Mouse (Mus musculus) stomach, embryonic 15.5 days (tissue): ENCODE results near the gene Orai2. TPM values are rescaled to one million over a fixed set of nuclear protein-coding genes. Genes with fewer than 3 reads are reported as not detected.

Experiments used
- ATAC-seq: fragments of 200-750 bp; cut with Nextera tagmentation; 2 replicates; pipeline ENCODE4 v1.8.0; 2017; ENCODE audit warnings: low read depth, moderate number of reproducible peaks, moderate TSS enrichment; ENCODE audit not compliant: insufficient read depth, low FRiP score
- H3K27ac ChIP-seq: fragments of 300-500 bp; sonication (generic); 2 replicates; pipeline ENCODE4 v1.5.1; 2015; ENCODE audit warnings: mild to moderate bottlenecking, inconsistent platforms
- H3K27me3 ChIP-seq: fragments of 300-500 bp; sonication (generic); replicated peaks from 2 replicates; pipeline ENCODE4 v1.6.1; 2015; ENCODE audit warnings: inconsistent platforms
- H3K36me3 ChIP-seq: fragments of 300-500 bp; sonication (generic); 2 replicates; pipeline ENCODE4 v1.6.1; 2015; ENCODE audit warnings: inconsistent platforms
- H3K4me1 ChIP-seq: fragments of 300-500 bp; sonication (generic); 2 replicates; pipeline ENCODE4 v1.6.1; 2015; ENCODE audit warnings: inconsistent platforms
- H3K4me2 ChIP-seq: fragments of 300-500 bp; sonication (generic); 2 replicates; pipeline ENCODE4 v1.6.1; 2015; ENCODE audit warnings: mild to moderate bottlenecking, inconsistent platforms
- H3K4me3 ChIP-seq: fragments of 300-500 bp; sonication (generic); replicated peaks from 2 replicates; pipeline ENCODE4 v1.5.1; 2015; ENCODE audit warnings: inconsistent platforms
- H3K9ac ChIP-seq: fragments of 300-500 bp; sonication (generic); 2 replicates; pipeline ENCODE4 v1.6.1; 2015; ENCODE audit warnings: inconsistent platforms
- H3K9me3 ChIP-seq: fragments of 300-500 bp; sonication (generic); 2 replicates; pipeline ENCODE4 v1.6.1; 2016; ENCODE audit warnings: inconsistent platforms
- WGBS: fragments of 180-500 bp; shearing (Covaris S2); methylation state at CpG from one replicate; pipeline ENCODE4 v1.1.7; 2015; 5-methylcytosine and 5-hydroxymethylcytosine counted together
- polyA plus RNA-seq: library from polyadenylated mRNA; unstranded; fragments of >200 nt; fragmentation: Nextera tagmentation; extraction: Ambion mirVana; gene quantifications from 2 replicates; pipeline ENCODE4 v1.2.1, GENCODE M21; 2015

Orai2 gene
- polyA plus RNA-seq, 1 experiment from 2014 or later, result 7.0 TPM

- peaks cover 24% of the 10 kb centered on the region for H3K36me3 ChIP-seq
- H3K4me2 ChIP-seq, result peak within 1 kb of the TSS; percentile 92
- H3K9me3 ChIP-seq, result no peaks in the 10 kb centered on the region
- no peaks in the 10 kb centered on the region for H3K27me3 ChIP-seq
- H3K27ac ChIP-seq, result peak within 1 kb of the TSS; percentile 84
- H3K9ac ChIP-seq, result peak within 1 kb of the TSS; percentile 95
- H3K4me3 ChIP-seq, result peak within 1 kb of the TSS; percentile 99
- peaks cover 11% of the 10 kb centered on the region for H3K4me1 ChIP-seq
- WGBS, result under 1% methylated on average over 62 of the region's 62 CpGs
- peak; percentile 89 for ATAC-seq
Observed at GRCm38 (mm10) chr5:136198474-136199391, 28.2 kb upstream of the Orai2 start, which contains the start of gene Prkrip1. Gene Prkrip1 (minus strand): TSS chr5:136198963.

- Histone ChIP-seq H3K27me3 (no peaks in the 10 kb centered on the region), H3K4me1 (no peaks in the 10 kb centered on the region), H3K9ac (no peak overlapping the region), H3K4me3 (no peak overlapping the region), H3K9me3 (no peaks in the 10 kb centered on the region), H3K36me3 (peaks cover 43% of the 10 kb centered on the region), H3K4me2 (no peak overlapping the region), H3K27ac (no peak overlapping the region)
- no peak for ATAC-seq
- WGBS, result 82% methylated on average over 7 of the region's 7 CpGs
Observed at GRCm38 (mm10) chr5:136191870-136192269, 21.4 kb upstream of the Orai2 start.

- Histone ChIP-seq H3K9me3 (no peaks in the 10 kb centered on the region), H3K36me3 (peaks cover 26% of the 10 kb centered on the region; the same call in 1 of the 2 replicates), H3K27me3 (no peaks in the 10 kb centered on the region), H3K4me1 (no peaks in the 10 kb centered on the region), H3K4me2 (no peak overlapping the region), H3K4me3 (no peak overlapping the region), H3K9ac (no peak overlapping the region), H3K27ac (no peak overlapping the region)
- 37% methylated on average over 4 of the region's 4 CpGs for whole genome bisulfite sequencing
- ATAC-seq, result no peak
Observed at GRCm38 (mm10) chr5:136186723-136187122, 16.2 kb upstream of the Orai2 start.

- no peaks in the 10 kb centered on the region for H3K4me1 ChIP-seq
Observed at GRCm38 (mm10) chr5:136183766-136184165, 13.3 kb upstream of the Orai2 start.

GRCm38 (mm10) chr5:136182830-136183229 lies 12.3 kb upstream of the Orai2 start:
- H3K36me3 ChIP-seq, result peaks cover 42% of the 10 kb centered on the region
- WGBS, result 85% methylated on average over 4 of the region's 4 CpGs
- H3K27me3 ChIP-seq, result no peaks in the 10 kb centered on the region
- no peaks in the 10 kb centered on the region for H3K4me1 ChIP-seq
- no peak for ATAC-seq
- no peaks in the 10 kb centered on the region for H3K9me3 ChIP-seq
- no peak overlapping the region for H3K4me2 ChIP-seq
- H3K4me3 ChIP-seq, result no peak overlapping the region
- H3K27ac ChIP-seq, result no peak overlapping the region
- no peak overlapping the region for H3K9ac ChIP-seq

More at GRCm38 (mm10) chr5:136183766-136184165, 13.3 kb upstream of the Orai2 start:
- Histone ChIP-seq H3K4me2 (no peak overlapping the region), H3K9me3 (no peaks in the 10 kb centered on the region), H3K4me3 (no peak overlapping the region), H3K27me3 (no peaks in the 10 kb centered on the region), H3K9ac (no peak overlapping the region), H3K27ac (no peak overlapping the region), H3K36me3 (peaks cover 37% of the 10 kb centered on the region)
- 91% methylated on average over 7 of the region's 7 CpGs for WGBS
- ATAC-seq, result no peak

- H3K4me2 ChIP-seq, result no peak overlapping the region
- no peak overlapping the region for H3K4me3 ChIP-seq
- H3K36me3 ChIP-seq, result peaks cover 42% of the 10 kb centered on the region
- no peaks in the 10 kb centered on the region for H3K27me3 ChIP-seq
- WGBS, result 86% methylated on average over 6 of the region's 6 CpGs
- no peak for ATAC-seq
- no peak overlapping the region for H3K9ac ChIP-seq
- H3K27ac ChIP-seq, result no peak overlapping the region
- no peaks in the 10 kb centered on the region for H3K9me3 ChIP-seq
- no peaks in the 10 kb centered on the region for H3K4me1 ChIP-seq
Observed at GRCm38 (mm10) chr5:136182049-136182448, 11.5 kb upstream of the Orai2 start.

GRCm38 (mm10) chr5:136181197-136181596 lies 10.7 kb upstream of the Orai2 start:
- H3K9ac ChIP-seq, result no peak overlapping the region
- WGBS, result 87% methylated on average over 6 of the region's 6 CpGs
- H3K4me1 ChIP-seq, result no peaks in the 10 kb centered on the region
- ATAC-seq, result no peak
- H3K36me3 ChIP-seq, result peaks cover 42% of the 10 kb centered on the region
- H3K27ac ChIP-seq, result no peak overlapping the region
- no peaks in the 10 kb centered on the region for H3K27me3 ChIP-seq
- H3K9me3 ChIP-seq, result no peaks in the 10 kb centered on the region
- no peak overlapping the region for H3K4me2 ChIP-seq
- no peak overlapping the region for H3K4me3 ChIP-seq

GRCm38 (mm10) chr5:136179594-136179993 lies 9.1 kb upstream of the Orai2 start:
- H3K36me3 ChIP-seq, result peaks cover 36% of the 10 kb centered on the region
- no peaks in the 10 kb centered on the region for H3K27me3 ChIP-seq
- H3K4me1 ChIP-seq, result no peaks in the 10 kb centered on the region
- WGBS, result 66% methylated on average over 5 of the region's 5 CpGs
- no peaks in the 10 kb centered on the region for H3K9me3 ChIP-seq
- no peak overlapping the region for H3K9ac ChIP-seq
- no peak overlapping the region for H3K27ac ChIP-seq
- ATAC-seq, result no peak
- H3K4me2 ChIP-seq, result no peak overlapping the region
- H3K4me3 ChIP-seq, result no peak overlapping the region

GRCm38 (mm10) chr5:136173606-136174463 lies 3.3 kb upstream of the Orai2 start:
- no peaks in the 10 kb centered on the region for H3K27me3 ChIP-seq
- no peak overlapping the region for H3K4me3 ChIP-seq
- WGBS, result 25% methylated on average over 9 of the region's 9 CpGs
- no peaks in the 10 kb centered on the region for H3K9me3 ChIP-seq
- no peak for ATAC-seq
- H3K4me1 ChIP-seq, result peaks cover 22% of the 10 kb centered on the region
- no peak overlapping the region for H3K4me2 ChIP-seq
- H3K36me3 ChIP-seq, result peaks cover 8% of the 10 kb centered on the region; the same call in 1 of the 2 replicates
- H3K9ac ChIP-seq, result no peak overlapping the region
- H3K27ac ChIP-seq, result peak overlapping the region; percentile 23; the same call in 1 of the 2 replicates

- Histone ChIP-seq H3K4me3 (no peak overlapping the region), H3K4me1 (peaks cover 22% of the 10 kb centered on the region), H3K27ac (no peak overlapping the region), H3K9ac (no peak overlapping the region), H3K9me3 (no peaks in the 10 kb centered on the region), H3K27me3 (no peaks in the 10 kb centered on the region), H3K4me2 (no peak overlapping the region), H3K36me3 (0 out of 2 replicates have a peak, but pooled peaks cover 1% of the 10 kb centered on the region)
- no peak for ATAC-seq
- 75% methylated on average over 9 of the region's 9 CpGs for WGBS
Observed at GRCm38 (mm10) chr5:136172939-136173338, 2.4 kb upstream of the Orai2 start.

- Histone ChIP-seq H3K4me2 (peak overlapping the region; percentile 95), H3K9ac (no peak overlapping the region), H3K4me1 (peaks cover 22% of the 10 kb centered on the region), H3K36me3 (no peaks in the 10 kb centered on the region), H3K27ac (peak overlapping the region; percentile 73), H3K27me3 (no peaks in the 10 kb centered on the region), H3K4me3 (peak overlapping the region; percentile 59), H3K9me3 (no peaks in the 10 kb centered on the region)
- WGBS, result 29% methylated on average over 17 of the region's 17 CpGs
- no peak for ATAC-seq
Observed at GRCm38 (mm10) chr5:136171363-136172341, 1.1 kb upstream of the Orai2 start.
